Mouse (Mus musculus) kidney, adult 2 months (tissue): Measurements from ENCODE around the gene 4933428G20Rik. TPM values are rescaled to one million over a fixed set of nuclear protein-coding genes. Genes with fewer than 3 reads are reported as not detected.

ENCODE experiments used
- DNase-seq: peaks from one replicate; pipeline ENCODE4 v3.0.0; 2021
- H3K27ac ChIP-seq: fragments of 200-500 bp; 2 replicates; pipeline ENCODE4 v1.5.1; 2012; ENCODE audit warnings: low read depth, low read length, control low read depth, inconsistent platforms; ENCODE audit not compliant: insufficient read depth
- H3K27me3 ChIP-seq: fragments of 200-500 bp; replicated peaks from 2 replicates; pipeline ENCODE4 v1.6.1; 2012; ENCODE audit warnings: mild to moderate bottlenecking, moderate library complexity, low read length, inconsistent platforms; ENCODE audit not compliant: control insufficient read depth, insufficient read depth
- H3K36me3 ChIP-seq: fragments of 200-500 bp; 2 replicates; pipeline ENCODE4 v1.6.1; 2012; ENCODE audit warnings: mild to moderate bottlenecking, moderate library complexity, low read length, inconsistent platforms; ENCODE audit not compliant: control insufficient read depth, insufficient read depth
- H3K4me1 ChIP-seq: fragments of 200-500 bp; 2 replicates; pipeline ENCODE4 v1.6.1; 2011; ENCODE audit warnings: low read length; ENCODE audit not compliant: control insufficient read depth, insufficient read depth
- H3K4me3 ChIP-seq: fragments of 200-500 bp; 2 replicates; pipeline ENCODE4 v1.5.1; 2011; ENCODE audit warnings: mild to moderate bottlenecking, low read depth, low read length, control low read depth; ENCODE audit not compliant: insufficient read depth
- CTCF ChIP-seq: fragments of 200-500 bp; conservative IDR thresholded peaks from 2 replicates; pipeline ENCODE4 v1.5.1; 2011; ENCODE audit warnings: low read depth, mild to moderate bottlenecking, control low read depth, low read length, moderate library complexity, mixed read lengths; ENCODE audit not compliant: insufficient read depth, insufficient read length
- POLR2A ChIP-seq: fragments of 200-500 bp; IDR thresholded peaks from one replicate; pipeline ENCODE4 v1.6.1; 2011; ENCODE audit warnings: low read depth, low read length, control low read depth
- WGBS: fragments of 180-500 bp; shearing (Covaris S2); methylation state at CpG from one replicate; pipeline ENCODE4 v1.1.7; 2018; 5-methylcytosine and 5-hydroxymethylcytosine counted together
- polyA plus RNA-seq: library from polyadenylated mRNA; depleted of rRNA; stranded (reverse); fragments of >200 nt; gene quantifications from 2 replicates; pipeline ENCODE4 v1.2.3, GENCODE M21; 2012

4933428G20Rik gene
- polyA plus RNA-seq, 1 experiment: not detected

- Histone ChIP-seq H3K27ac (peak overlapping the region; percentile 65; the same call in 1 of the 2 replicates), H3K4me1 (peaks cover 15% of the 10 kb centered on the region; the same call in 1 of the 2 replicates), H3K27me3 (peaks cover 2% of the 10 kb centered on the region; the same call in 1 of the 2 replicates), H3K36me3 (no peaks in the 10 kb centered on the region), H3K4me3 (no peak overlapping the region)
- peak; percentile 94 for DNase-seq
- 46% methylated on average over 12 of the region's 12 CpGs for WGBS
- TF ChIP-seq POLR2A (no peak), CTCF (no peak)
Observed at GRCm38 (mm10) chr11:97543181-97543733, 43.1 kb upstream of the 4933428G20Rik start.

GRCm38 (mm10) chr11:97542171-97543150 is 42.3 kb upstream of the 4933428G20Rik start:
- Histone ChIP-seq H3K4me1 (peaks cover 15% of the 10 kb centered on the region; the same call in 1 of the 2 replicates), H3K36me3 (no peaks in the 10 kb centered on the region), H3K4me3 (no peak overlapping the region), H3K27me3 (peaks cover 2% of the 10 kb centered on the region; the same call in 1 of the 2 replicates), H3K27ac (peak overlapping the region; percentile 45)
- peak; percentile 36 for DNase-seq
- no peak for TF ChIP-seq CTCF
- no peak for TF ChIP-seq POLR2A
- WGBS: 65% methylated on average over 22 of the region's 22 CpGs

DNA sequence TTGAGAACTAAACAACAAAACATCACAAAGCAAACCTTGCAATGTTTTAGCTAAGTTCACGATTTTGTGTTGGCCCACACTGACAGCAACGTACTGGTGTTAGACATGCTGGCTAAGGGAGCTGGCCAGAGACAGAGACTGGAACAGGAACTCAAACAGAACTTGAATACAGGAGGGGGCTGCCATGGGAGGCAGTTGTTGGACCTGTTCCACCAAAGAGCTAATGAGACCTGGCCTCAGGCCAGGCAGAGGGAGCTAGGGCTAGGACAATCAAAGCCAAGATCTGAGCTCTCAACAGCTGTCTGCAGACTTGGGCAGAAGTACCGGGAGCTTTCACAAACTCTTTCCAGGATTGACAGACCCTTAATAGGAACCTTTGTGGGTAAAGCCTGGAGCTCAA is 40.5 kb upstream of the 4933428G20Rik start:
- Histone ChIP-seq H3K4me3 (no peak overlapping the region), H3K27ac (no peak overlapping the region), H3K4me1 (peaks cover 22% of the 10 kb centered on the region; the same call in 1 of the 2 replicates), H3K36me3 (no peaks in the 10 kb centered on the region), H3K27me3 (no peaks in the 10 kb centered on the region)
- no peak for TF ChIP-seq POLR2A
- no peak for TF ChIP-seq CTCF
- DNase-seq: peak; percentile 58
- WGBS: 30% methylated on average over 3 of the region's 3 CpGs

DNA sequence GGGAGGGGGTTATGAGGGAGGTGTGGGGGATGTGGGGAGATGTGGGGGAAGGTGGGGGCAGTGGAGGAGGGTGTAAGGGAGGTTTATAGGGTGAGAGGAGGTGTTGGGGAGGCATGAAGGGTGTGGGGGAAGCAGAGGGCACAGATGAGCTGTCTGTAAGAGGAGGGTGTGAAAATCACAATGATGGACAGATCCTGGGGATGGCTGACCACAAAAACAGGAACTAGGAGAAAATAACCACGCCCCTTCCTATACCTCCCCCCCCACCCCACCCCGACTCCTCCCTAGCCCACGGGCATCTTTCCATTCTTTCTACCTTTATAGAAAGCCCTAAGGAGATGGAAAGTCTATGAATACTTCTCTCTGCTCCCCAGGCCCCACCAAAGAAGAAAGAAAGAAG is 40.0 kb upstream of the 4933428G20Rik start:
- no peaks in the 10 kb centered on the region for H3K27me3 ChIP-seq
- WGBS: 50% methylated on average over 3 of the region's 3 CpGs
- H3K4me3 ChIP-seq: no peak overlapping the region
- no peaks in the 10 kb centered on the region for H3K36me3 ChIP-seq
- no peak for DNase-seq
- no peak overlapping the region for H3K27ac ChIP-seq
- H3K4me1 ChIP-seq: peaks cover 22% of the 10 kb centered on the region; the same call in 1 of the 2 replicates
- TF ChIP-seq POLR2A: no peak
- no peak for TF ChIP-seq CTCF

DNA sequence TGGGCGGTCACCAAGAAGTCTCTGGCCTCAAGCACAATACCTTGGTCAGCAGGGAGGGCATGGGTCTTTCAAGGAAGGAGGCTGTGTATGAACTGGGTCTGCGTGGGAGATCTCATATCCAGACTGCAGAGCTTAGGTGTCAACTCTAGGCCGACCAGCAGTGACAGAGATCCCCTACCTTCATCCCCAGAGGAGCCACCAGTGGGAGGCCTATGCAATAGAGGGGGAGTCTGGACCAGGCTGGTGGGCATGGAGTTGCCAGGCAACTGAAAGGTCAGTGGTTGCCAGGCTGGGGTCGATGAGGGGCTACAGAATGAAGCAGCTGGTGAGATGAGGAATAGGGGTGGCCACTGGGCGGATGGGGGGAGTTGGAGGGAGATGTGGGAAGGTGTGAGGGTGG is 39.5 kb upstream of the 4933428G20Rik start:
- H3K4me3 ChIP-seq: no peak overlapping the region
- TF ChIP-seq CTCF (no peak), POLR2A (no peak)
- no peak overlapping the region for H3K27ac ChIP-seq
- peaks cover 22% of the 10 kb centered on the region; the same call in 1 of the 2 replicates for H3K4me1 ChIP-seq
- 82% methylated on average over 5 of the region's 5 CpGs for WGBS
- no peaks in the 10 kb centered on the region for H3K36me3 ChIP-seq
- DNase-seq: no peak
- no peaks in the 10 kb centered on the region for H3K27me3 ChIP-seq

- H3K4me3 ChIP-seq: no peak overlapping the region
- no peaks in the 10 kb centered on the region for H3K27me3 ChIP-seq
- no peaks in the 10 kb centered on the region for H3K36me3 ChIP-seq
- no peak for TF ChIP-seq CTCF
- TF ChIP-seq POLR2A: no peak
- no peak for DNase-seq
- H3K4me1 ChIP-seq: peaks cover 12% of the 10 kb centered on the region; the same call in 1 of the 2 replicates
- WGBS: 58% methylated on average over 12 of the region's 12 CpGs
- no peak overlapping the region for H3K27ac ChIP-seq
Observed at GRCm38 (mm10) chr11:97537580-97538089, 37.5 kb upstream of the 4933428G20Rik start.

GRCm38 (mm10) chr11:97536835-97537579 is 36.9 kb upstream of the 4933428G20Rik start:
- H3K27me3 ChIP-seq: no peaks in the 10 kb centered on the region
- no peak overlapping the region for H3K27ac ChIP-seq
- WGBS: 19% methylated on average over 36 of the region's 36 CpGs
- peak; percentile 32; the same call in 1 of the 2 replicates for TF ChIP-seq CTCF
- no peak for TF ChIP-seq POLR2A
- H3K4me3 ChIP-seq: peak overlapping the region; percentile 27
- peak; percentile 36 for DNase-seq
- no peaks in the 10 kb centered on the region for H3K36me3 ChIP-seq
- H3K4me1 ChIP-seq: peaks cover 7% of the 10 kb centered on the region; the same call in 1 of the 2 replicates
